Mouse (Mus musculus): Measurements from ENCODE around the gene Ccrl2. TPM values are rescaled to one million over a fixed set of nuclear protein-coding genes. Genes with fewer than 3 reads are reported as not detected.

Gene Ccrl2
- total RNA-seq, 1 experiment = 0.40 TPM

DNA sequence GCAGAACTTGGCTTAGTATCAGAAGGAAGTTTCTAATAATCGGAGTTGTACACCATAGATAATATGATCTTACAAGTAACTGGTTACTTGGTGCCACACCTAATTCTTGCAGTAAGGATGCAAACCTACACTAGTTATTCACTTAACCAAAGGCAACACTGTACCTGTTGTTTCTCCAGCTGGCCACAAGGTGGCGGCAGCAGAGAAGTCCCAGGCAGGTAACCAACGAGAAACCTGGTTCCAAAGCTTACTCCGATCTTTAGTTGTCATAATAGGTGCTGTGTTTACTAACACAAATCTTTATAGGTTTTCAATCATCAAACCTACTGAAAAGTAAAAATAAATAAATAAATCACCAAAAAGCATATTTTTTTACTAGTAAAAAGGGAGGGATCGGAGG is 35.8 kb upstream of the Ccrl2 start:
- Histone ChIP-seq H3K27ac (ENCODE audit: insufficient read depth, low read depth, low read length, poor library complexity, severe bottlenecking) (no peak overlapping the region), H3K4me1 (ENCODE audit: control insufficient read depth in 2 of 2, insufficient read depth in 2 of 2, low read length in 2 of 2, poor library complexity in 1 of 2) (peaks cover 1 to 16% of the 10 kb centered on the region in 2 experiments; a peak in 2 of 4 replicates), H3K9me3 (ENCODE audit: control insufficient read depth, insufficient read depth, low read depth, low read length) (no peaks in the 10 kb centered on the region), H3K9ac (ENCODE audit: insufficient read depth, low read depth, low read length, poor library complexity, severe bottlenecking) (no peak overlapping the region), H3K36me3 (ENCODE audit: control insufficient read depth, insufficient read depth, low read length, poor library complexity, severe bottlenecking) (no peaks in the 10 kb centered on the region), H3K4me3 (ENCODE audit: insufficient read depth in 1 of 2, low read depth in 1 of 2, low read length in 2 of 2, poor library complexity in 1 of 2, severe bottlenecking in 1 of 2) (no peak overlapping the region)
- in situ Hi-C loops (cut with MboI; ENCODE audit: low sequenced_read_pairs in 2 of 2, unreplicated experiment in 2 of 2) = loop anchor here in 1 of 2 experiments (10.0 kb wide), 1 partner anchor 232 kb away; no protein-coding TSS in a partner anchor
- no peak for TF ChIP-seq MAFK (IDR thresholded peaks at IDR 0.05; ENCODE audit: insufficient read depth, low read depth, low read length)
- TF ChIP-seq ZC3H11A (IDR thresholded peaks at IDR 0.05; ENCODE audit: borderline replicate concordance, low read depth, low read length) = peak; percentile 61; the same call in 1 of the 2 replicates
- peak; percentile 41 for DNase-seq (ENCODE audit: low read depth, low spot score)

DNA sequence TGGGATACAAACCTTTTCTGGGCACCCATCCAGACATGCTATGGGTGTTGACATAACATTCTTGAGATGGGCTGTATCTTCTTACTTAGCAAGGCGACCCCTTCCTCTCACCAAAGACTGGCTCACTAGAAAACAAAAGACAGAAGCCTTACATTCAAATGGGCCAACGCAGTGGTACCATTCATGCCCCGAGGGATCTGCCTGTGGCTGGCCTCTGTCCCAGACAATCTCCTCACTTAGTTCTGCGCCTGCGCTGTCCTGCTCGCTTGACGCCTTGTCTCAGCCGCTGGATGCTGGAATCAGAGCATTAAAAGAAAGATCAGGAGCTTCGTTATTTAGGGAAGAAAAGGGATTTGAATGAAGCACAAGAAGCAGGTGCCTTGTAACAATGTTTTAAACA is 35.3 kb upstream of the Ccrl2 start:
- in situ Hi-C loops (cut with MboI; ENCODE audit: low sequenced_read_pairs in 2 of 2, unreplicated experiment in 2 of 2) = loop anchor here in 1 of 2 experiments (10.0 kb wide), 1 partner anchor 232 kb away; no protein-coding TSS in a partner anchor

DNA sequence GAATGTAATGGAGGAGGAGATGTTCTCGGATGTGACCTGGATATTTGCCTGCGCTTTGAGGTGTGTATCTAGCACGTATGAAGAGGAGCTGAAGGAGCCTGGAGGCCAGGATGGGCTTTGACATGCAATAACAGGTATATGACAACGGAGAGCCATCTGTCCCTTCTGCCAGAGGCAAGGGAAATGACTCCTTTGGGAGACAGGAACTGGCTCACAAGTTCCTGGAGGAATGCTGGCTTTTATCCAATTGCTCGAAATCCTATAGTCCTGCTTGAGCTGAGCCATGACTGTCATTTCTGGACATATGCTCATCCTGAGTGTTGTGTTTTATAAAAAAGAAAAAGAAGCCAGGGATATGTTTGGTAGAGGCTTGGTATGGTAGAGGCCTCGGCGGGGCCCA is 31.6 kb upstream of the Ccrl2 start:
- no peak overlapping the region for H3K4me3 ChIP-seq (ENCODE audit: insufficient read depth in 1 of 2, low read depth in 1 of 2, low read length in 2 of 2, poor library complexity in 1 of 2, severe bottlenecking in 1 of 2)
- no peak overlapping the region for H3K27ac ChIP-seq (ENCODE audit: insufficient read depth, low read depth, low read length, poor library complexity, severe bottlenecking)
- no peaks in the 10 kb centered on the region for H3K9me3 ChIP-seq (ENCODE audit: control insufficient read depth, insufficient read depth, low read depth, low read length)
- no peak overlapping the region for H3K9ac ChIP-seq (ENCODE audit: insufficient read depth, low read depth, low read length, poor library complexity, severe bottlenecking)
- no peak for TF ChIP-seq MAFK (IDR thresholded peaks at IDR 0.05; ENCODE audit: insufficient read depth, low read depth, low read length)
- TF ChIP-seq ZC3H11A (IDR thresholded peaks at IDR 0.05; ENCODE audit: borderline replicate concordance, low read depth, low read length) = no peak
- no peak for TF ChIP-seq ZNF384 (IDR thresholded peaks at IDR 0.05; ENCODE audit: low read depth, low read length)
- no peak for TF ChIP-seq HCFC1 (IDR thresholded peaks at IDR 0.05; ENCODE audit: borderline replicate concordance, insufficient read depth, low read length)
- no peak for TF ChIP-seq CHD2 (IDR thresholded peaks at IDR 0.05; ENCODE audit: low read depth, low read length)
- DNase-seq (ENCODE audit: low read depth, low spot score) = no peak
- in situ Hi-C loops (cut with MboI; ENCODE audit: low sequenced_read_pairs in 2 of 2, unreplicated experiment in 2 of 2) = no loop called here
- H3K36me3 ChIP-seq (ENCODE audit: control insufficient read depth, insufficient read depth, low read length, poor library complexity, severe bottlenecking) = no peaks in the 10 kb centered on the region
- H3K4me1 ChIP-seq (ENCODE audit: control insufficient read depth in 2 of 2, insufficient read depth in 2 of 2, low read length in 2 of 2, poor library complexity in 1 of 2) = peaks cover 0 to 14% of the 10 kb centered on the region in 2 experiments; a peak in 3 of 4 replicates

More for the DNA sequence above, 35.3 kb upstream of the Ccrl2 start:
- no peak overlapping the region for H3K27ac ChIP-seq (ENCODE audit: insufficient read depth, low read depth, low read length, poor library complexity, severe bottlenecking)
- H3K4me3 ChIP-seq (ENCODE audit: insufficient read depth in 1 of 2, low read depth in 1 of 2, low read length in 2 of 2, poor library complexity in 1 of 2, severe bottlenecking in 1 of 2) = no peak overlapping the region
- H3K36me3 ChIP-seq (ENCODE audit: control insufficient read depth, insufficient read depth, low read length, poor library complexity, severe bottlenecking) = no peaks in the 10 kb centered on the region
- H3K9ac ChIP-seq (ENCODE audit: insufficient read depth, low read depth, low read length, poor library complexity, severe bottlenecking) = no peak overlapping the region
- TF ChIP-seq ZNF384 (IDR thresholded peaks at IDR 0.05; ENCODE audit: low read depth, low read length) (no peak), MAFK (IDR thresholded peaks at IDR 0.05; ENCODE audit: insufficient read depth, low read depth, low read length) (no peak), HCFC1 (IDR thresholded peaks at IDR 0.05; ENCODE audit: borderline replicate concordance, insufficient read depth, low read length) (no peak), CHD2 (IDR thresholded peaks at IDR 0.05; ENCODE audit: low read depth, low read length) (no peak)
- H3K4me1 ChIP-seq (ENCODE audit: control insufficient read depth in 2 of 2, insufficient read depth in 2 of 2, low read length in 2 of 2, poor library complexity in 1 of 2) = peaks cover 1 to 16% of the 10 kb centered on the region in 2 experiments; a peak in 3 of 4 replicates
- no peaks in the 10 kb centered on the region for H3K9me3 ChIP-seq (ENCODE audit: control insufficient read depth, insufficient read depth, low read depth, low read length)
- no peak for DNase-seq (ENCODE audit: low read depth, low spot score)

DNA sequence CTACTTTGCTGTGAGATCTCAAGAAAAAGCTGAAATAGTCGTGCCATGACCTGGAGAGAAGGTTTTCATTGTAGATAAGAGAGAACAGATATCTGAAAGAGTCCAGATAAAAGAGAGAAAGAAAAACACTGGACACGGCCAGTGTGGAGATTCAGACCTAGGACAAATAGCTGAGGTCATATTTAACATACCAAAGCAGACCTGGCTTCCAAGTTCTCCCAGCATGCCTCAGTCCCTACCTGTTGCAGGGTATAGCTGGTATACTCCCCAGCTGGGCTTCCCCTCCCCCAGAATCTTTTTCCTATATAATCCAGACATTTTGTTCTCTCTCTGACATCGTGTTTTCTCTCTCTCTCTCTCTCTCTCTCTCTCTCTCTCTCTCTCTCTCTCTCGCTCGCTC is 30.6 kb upstream of the Ccrl2 start:
- Histone ChIP-seq H3K9me3 (ENCODE audit: control insufficient read depth, insufficient read depth, low read depth, low read length) (no peaks in the 10 kb centered on the region), H3K36me3 (ENCODE audit: control insufficient read depth, insufficient read depth, low read length, poor library complexity, severe bottlenecking) (no peaks in the 10 kb centered on the region), H3K4me3 (ENCODE audit: insufficient read depth in 1 of 2, low read depth in 1 of 2, low read length in 2 of 2, poor library complexity in 1 of 2, severe bottlenecking in 1 of 2) (no peak overlapping the region), H3K27ac (ENCODE audit: insufficient read depth, low read depth, low read length, poor library complexity, severe bottlenecking) (no peak overlapping the region), H3K4me1 (ENCODE audit: control insufficient read depth in 2 of 2, insufficient read depth in 2 of 2, low read length in 2 of 2, poor library complexity in 1 of 2) (peaks cover 0 to 14% of the 10 kb centered on the region in 2 experiments; a peak in 3 of 4 replicates), H3K9ac (ENCODE audit: insufficient read depth, low read depth, low read length, poor library complexity, severe bottlenecking) (no peak overlapping the region)
- in situ Hi-C loops (cut with MboI; ENCODE audit: low sequenced_read_pairs in 2 of 2, unreplicated experiment in 2 of 2) = no loop called here
- no peak for DNase-seq (ENCODE audit: low read depth, low spot score)
- TF ChIP-seq ZC3H11A (IDR thresholded peaks at IDR 0.05; ENCODE audit: borderline replicate concordance, low read depth, low read length) (no peak), CHD2 (IDR thresholded peaks at IDR 0.05; ENCODE audit: low read depth, low read length) (no peak), HCFC1 (IDR thresholded peaks at IDR 0.05; ENCODE audit: borderline replicate concordance, insufficient read depth, low read length) (no peak), ZNF384 (IDR thresholded peaks at IDR 0.05; ENCODE audit: low read depth, low read length) (no peak), MAFK (IDR thresholded peaks at IDR 0.05; ENCODE audit: insufficient read depth, low read depth, low read length) (no peak)

Measured in ES-E14 (cell line).